Mouse (Mus musculus) cerebellum, postnatal 14 days (tissue): ENCODE results near the gene Inpp5f.
"Not testable (repeated sequence)": the region's sequence is repeated elsewhere in the genome, so short reads cannot be mapped to it uniquely, and the experiment has no call there.

Source experiments
- DNase-seq, 2 experiments: peaks; one replicate each; pipeline ENCODE4 v3.0.0; 2021; ENCODE audit warnings: mixed read lengths in 2 of 2

The Inpp5f gene

GRCm38 (mm10) chr7:128596274-128596673 is 14.9 kb upstream of the Inpp5f start:
- DNase-seq: no peak

GRCm38 (mm10) chr7:128599072-128599471 is 12.1 kb upstream of the Inpp5f start:
- no peak for DNase-seq

- DNase-seq: no peak
Measured at GRCm38 (mm10) chr7:128601826-128602225, 9.3 kb upstream of the Inpp5f start.

GRCm38 (mm10) chr7:128609936-128610335 is 1.2 kb upstream of the Inpp5f start:
- DNase-seq: not testable (repeated sequence)

- DNase-seq: no peak
Measured at GRCm38 (mm10) chr7:128610490-128610889, 638 bp upstream of the Inpp5f start.

GRCm38 (mm10) chr7:128611799-128612411 is 777 bp downstream of the Inpp5f start:
- DNase-seq: no peak

GRCm38 (mm10) chr7:128612521-128613181 is 1.5 kb downstream of the Inpp5f start:
- no peak for DNase-seq

GRCm38 (mm10) chr7:128613578-128613977 is 2.5 kb downstream of the Inpp5f start:
- DNase-seq: no peak

- no peak for DNase-seq
Measured at GRCm38 (mm10) chr7:128617587-128617986, 6.5 kb downstream of the Inpp5f start.

- no peak for DNase-seq
Measured at GRCm38 (mm10) chr7:128620178-128620577, 9.1 kb downstream of the Inpp5f start.

- peak in 1 of 2 experiments; percentile 38 for DNase-seq
Measured at GRCm38 (mm10) chr7:128622266-128622961, 11.3 kb downstream of the Inpp5f start.

- no peak for DNase-seq
Measured at GRCm38 (mm10) chr7:128622994-128623393, 11.9 kb downstream of the Inpp5f start.

GRCm38 (mm10) chr7:128625382-128625781 is 14.3 kb downstream of the Inpp5f start:
- no peak for DNase-seq

GRCm38 (mm10) chr7:128626601-128627000 is 15.5 kb downstream of the Inpp5f start:
- no peak for DNase-seq

GRCm38 (mm10) chr7:128627251-128627650 is 16.1 kb downstream of the Inpp5f start:
- no peak for DNase-seq

GRCm38 (mm10) chr7:128627723-128628122 is 16.6 kb downstream of the Inpp5f start:
- DNase-seq: no peak

GRCm38 (mm10) chr7:128633156-128633555 is 22.0 kb downstream of the Inpp5f start:
- no peak for DNase-seq

- no peak for DNase-seq
Measured at GRCm38 (mm10) chr7:128639925-128640485, 28.9 kb downstream of the Inpp5f start.

- no peak for DNase-seq
Measured at GRCm38 (mm10) chr7:128641571-128641970, 30.4 kb downstream of the Inpp5f start.

- peak; percentile 31 to 56 for DNase-seq
Measured at GRCm38 (mm10) chr7:128642386-128642785, 31.3 kb downstream of the Inpp5f start.

- DNase-seq: no peak
Measured at GRCm38 (mm10) chr7:128656970-128657369, 45.8 kb downstream of the Inpp5f start.

GRCm38 (mm10) chr7:128663906-128664305 is 52.8 kb downstream of the Inpp5f start:
- no peak for DNase-seq

- no peak for DNase-seq
Measured at GRCm38 (mm10) chr7:128664861-128665377, 53.8 kb downstream of the Inpp5f start.
